Mouse (Mus musculus): ENCODE data around the gene Olfr317.

GRCm38 (mm10) chr11:58788346-58788745 lies 49.3 kb upstream of the Olfr317 start:
- TF ChIP-seq CTCF (IDR thresholded peaks at IDR 0.05; ENCODE audit: control insufficient read depth, insufficient read depth, low read length) (no peak), POLR2A (IDR thresholded peaks at IDR 0.05; ENCODE audit: borderline replicate concordance, control insufficient read depth, low read depth, low read length) (no peak)
